In genomic region chr4:134252131-134252910, GRCm38 (mm10) we compare ENCODE assay signal across 10 mouse cellular contexts. TPM values are rescaled to one million over a fixed set of nuclear protein-coding genes. Genes with fewer than 3 reads are reported as not detected.
DNase-seq lines count a peak whose midpoint lies in the region; ATAC-seq and TF ChIP-seq lines count a peak whose summit lies in the region.
"Had no signal": no experiment of that assay in that cellular context is flagged by ENCODE, and none has a peak within 500 bp of the region (broad histone marks: within the 10 kb centered on the region; RNA-seq: fewer than 3 reads in every experiment).

No protein-coding gene starts in this region.

- 4% methylated on average over 22 of the region's 22 CpGs for WGBS in embryonic facial prominence, embryonic 11.5 days
- WGBS in hindbrain, postnatal 0 days = 14% methylated on average over 22 of the region's 22 CpGs
- 52% methylated on average over 22 of the region's 22 CpGs for WGBS in thymus, adult 2 months

- DNase-seq in gastrocnemius, adult 2 months = no peak
- DNase-seq in gastrocnemius, adult 18-20 months (ENCODE audit: low spot score) = no peak
- DNase-seq in embryonic facial prominence, embryonic 11.5 days (ENCODE audit: low spot score) = peak; percentile 36
- peak; percentile 24 for DNase-seq in hindbrain, postnatal 0 days (ENCODE audit: low spot score)
- DNase-seq in lung, postnatal 10 days = peak; percentile 57
- DNase-seq in natural killer cell, adult 2 months (ENCODE audit: low spot score in 2 of 2) = no peak
- no peak for DNase-seq in layer of hippocampus, adult 9-10 months (ENCODE audit: low spot score)
- DNase-seq in thymus, adult 2 months = no peak

- H3K9me3 ChIP-seq in embryonic facial prominence, embryonic 11.5 days (replicated peaks; ENCODE audit: control insufficient read depth, low read length) = no peaks in the 10 kb centered on the region
- no peaks in the 10 kb centered on the region for H3K9me3 ChIP-seq in hindbrain, postnatal 0 days (ENCODE audit: low read length)

- TF ChIP-seq CTCF in gastrocnemius, adult 2 months (IDR thresholded peaks at IDR 0.05) = no peak
- TF ChIP-seq CTCF in hindbrain, postnatal 0 days (IDR thresholded peaks at IDR 0.05; ENCODE audit: low read depth) = no peak
- no peak for TF ChIP-seq CTCF in thymus, adult 2 months (IDR thresholded peaks at IDR 0.05; ENCODE audit: borderline replicate concordance, control insufficient read depth, extremely low read depth, insufficient read depth, low read length, poor library complexity)

- H3K27me3 ChIP-seq in embryonic facial prominence, embryonic 11.5 days (ENCODE audit: control insufficient read depth, insufficient read depth, low read length) = peaks cover 35% of the 10 kb centered on the region
- H3K27me3 ChIP-seq in hindbrain, postnatal 0 days (ENCODE audit: insufficient read depth, low read length) = peaks cover 15% of the 10 kb centered on the region
- H3K27me3 ChIP-seq in thymus, adult 2 months (ENCODE audit: control insufficient read depth, insufficient read depth, low read length) = peaks cover 2% of the 10 kb centered on the region; the same call in 1 of the 2 replicates

- no peak for TF ChIP-seq POLR2A in thymus, adult 2 months (IDR thresholded peaks at IDR 0.05; ENCODE audit: control insufficient read depth, extremely low read depth, insufficient read depth, low read length, poor library complexity)

- peak overlapping the region; percentile 76 for H3K4me3 ChIP-seq in gastrocnemius, adult 2 months
- H3K4me3 ChIP-seq in embryonic facial prominence, embryonic 11.5 days (ENCODE audit: low read depth, low read length) = peak overlapping the region; percentile 50
- peak overlapping the region; percentile 52 for H3K4me3 ChIP-seq in hindbrain, postnatal 0 days (ENCODE audit: low read length)
- H3K4me3 ChIP-seq in thymus, adult 2 months (ENCODE audit: control insufficient read depth, insufficient read depth, low read length) = no peak overlapping the region
- H3K4me3 ChIP-seq: erythroblast, embryonic 14.5 days had no signal

- peaks cover 22% of the 10 kb centered on the region for H3K4me1 ChIP-seq in embryonic facial prominence, embryonic 11.5 days (ENCODE audit: control insufficient read depth, insufficient read depth, low read length)
- H3K4me1 ChIP-seq in hindbrain, postnatal 0 days (ENCODE audit: insufficient read depth, low read length) = peaks cover 17% of the 10 kb centered on the region
- H3K4me1 ChIP-seq in thymus, adult 2 months (replicated peaks; ENCODE audit: control insufficient read depth, insufficient read depth, low read length) = peaks cover 39% of the 10 kb centered on the region

- H3K9ac ChIP-seq in embryonic facial prominence, embryonic 11.5 days (replicated peaks; ENCODE audit: low read length) = peak overlapping the region; percentile 75
- peak overlapping the region; percentile 64 for H3K9ac ChIP-seq in hindbrain, postnatal 0 days (replicated peaks; ENCODE audit: low read length)

- ATAC-seq in embryonic facial prominence, embryonic 11.5 days (replicated peaks; ENCODE audit: insufficient number of reproducible peaks, low FRiP score, low TSS enrichment, low read depth) = no peak
- ATAC-seq in hindbrain, postnatal 0 days = peak; percentile 6; the same call in 1 of the 2 replicates

- peak overlapping the region; percentile 95 for H3K4me2 ChIP-seq in embryonic facial prominence, embryonic 11.5 days (ENCODE audit: low read depth, low read length)
- peak overlapping the region; percentile 68 for H3K4me2 ChIP-seq in hindbrain, postnatal 0 days (ENCODE audit: low read depth, low read length)

- no peaks in the 10 kb centered on the region for H3K36me3 ChIP-seq in embryonic facial prominence, embryonic 11.5 days (replicated peaks; ENCODE audit: control insufficient read depth, insufficient read depth, low read depth, low read length)
- no peaks in the 10 kb centered on the region for H3K36me3 ChIP-seq in hindbrain, postnatal 0 days (ENCODE audit: insufficient read depth, low read length)
- no peaks in the 10 kb centered on the region for H3K36me3 ChIP-seq in thymus, adult 2 months (ENCODE audit: control insufficient read depth, insufficient read depth, low read length)

- H3K27ac ChIP-seq in gastrocnemius, adult 2 months = peak overlapping the region; percentile 84
- H3K27ac ChIP-seq in embryonic facial prominence, embryonic 11.5 days (replicated peaks; ENCODE audit: low read depth, low read length) = no peak overlapping the region
- H3K27ac ChIP-seq in hindbrain, postnatal 0 days = peak overlapping the region; percentile 61; the same call in 1 of the 2 replicates
- no peak overlapping the region for H3K27ac ChIP-seq in thymus, adult 2 months (ENCODE audit: control insufficient read depth, insufficient read depth, low read length)

- intact Hi-C loops in gastrocnemius, adult 2 months (cut with DNase I) = loop anchor here (5.0 kb wide), 1 partner anchor 120 kb away; no protein-coding TSS in a partner anchor

RNA-seq across cellular contexts. Expression of gene Grrp1, which starts 1.6 kb away (rescaled TPM):
- 1 to 10 TPM; 1.7 to 3.1 TPM for total RNA-seq in gastrocnemius, adult 2 months (2021)
- 1 to 10 TPM; 2.9 to 3.1 TPM for total RNA-seq in gastrocnemius, adult 18-20 months (2021)
- polyA plus RNA-seq in embryonic facial prominence, embryonic 11.5 days (2014; fragmentation: Nextera tagmentation; extraction: Ambion mirVana) = 5.7 and 7.7 TPM in 2 replicates
- 13.7 and 18.4 TPM in 2 replicates for total RNA-seq in hindbrain, postnatal 0 days (2014; rRNA removed)
- polyA plus RNA-seq in hindbrain, postnatal 0 days (2015; fragmentation: Nextera tagmentation; extraction: Ambion mirVana) = 11.1 and 12.2 TPM in 2 replicates
- polyA plus RNA-seq in thymus, adult 2 months (2012; rRNA removed) = 5.2 and 6.6 TPM in 2 replicates
- polyA plus RNA-seq: C2C12 had no signal

RNA-seq across cellular contexts. Expression of gene Gm30191, which starts 5.6 kb away (rescaled TPM):
- not detected for total RNA-seq in gastrocnemius, adult 2 months (2021)
- not detected for total RNA-seq in gastrocnemius, adult 18-20 months (2021)
- not detected in 2 replicates for polyA plus RNA-seq in embryonic facial prominence, embryonic 11.5 days (2014; fragmentation: Nextera tagmentation; extraction: Ambion mirVana)
- not detected in 2 replicates for total RNA-seq in hindbrain, postnatal 0 days (2014; rRNA removed)
- polyA plus RNA-seq in hindbrain, postnatal 0 days (2015; fragmentation: Nextera tagmentation; extraction: Ambion mirVana) = 0.59 and 0.79 TPM in 2 replicates
- not detected in 2 replicates for polyA plus RNA-seq in thymus, adult 2 months (2012; rRNA removed)
- polyA plus RNA-seq: C2C12 had no signal

RNA-seq across cellular contexts. Expression of gene Zfp593, which starts 6.9 kb away (rescaled TPM):
- 1 to 10 TPM; 4.8 to 6.4 TPM for total RNA-seq in gastrocnemius, adult 2 months (2021)
- total RNA-seq in gastrocnemius, adult 18-20 months (2021) = 1 to 10 TPM; 4.7 to 5.7 TPM
- 16.5 and 18.3 TPM in 2 replicates for polyA plus RNA-seq in embryonic facial prominence, embryonic 11.5 days (2014; fragmentation: Nextera tagmentation; extraction: Ambion mirVana)
- total RNA-seq in hindbrain, postnatal 0 days (2014; rRNA removed) = 10.2 and 10.6 TPM in 2 replicates
- polyA plus RNA-seq in hindbrain, postnatal 0 days (2015; fragmentation: Nextera tagmentation; extraction: Ambion mirVana) = 11.0 and 12.5 TPM in 2 replicates
- 14.8 and 15.1 TPM in 2 replicates for polyA plus RNA-seq in thymus, adult 2 months (2012; rRNA removed)

RNA-seq across cellular contexts. Expression of gene E130218I03Rik, which starts 8.9 kb away (rescaled TPM):
- total RNA-seq in gastrocnemius, adult 2 months (2021) = under 1 TPM in 1 of 2 experiments, not detected in 1; 0.26 TPM
- under 1 TPM; 0.69 to 0.73 TPM for total RNA-seq in gastrocnemius, adult 18-20 months (2021)
- 0.39 and 0.65 TPM in 2 replicates for polyA plus RNA-seq in embryonic facial prominence, embryonic 11.5 days (2014; fragmentation: Nextera tagmentation; extraction: Ambion mirVana)
- total RNA-seq in hindbrain, postnatal 0 days (2014; rRNA removed) = 0.31 TPM in 1 of 2 replicates, not detected in the other
- 0.95 and 1.4 TPM in 2 replicates for polyA plus RNA-seq in hindbrain, postnatal 0 days (2015; fragmentation: Nextera tagmentation; extraction: Ambion mirVana)
- not detected in 2 replicates for polyA plus RNA-seq in thymus, adult 2 months (2012; rRNA removed)
- polyA plus RNA-seq: erythroblast, embryonic 14.5 days had no signal

RNA-seq across cellular contexts. Expression of gene Cnksr1, which starts 14.1 kb away (rescaled TPM):
- total RNA-seq in gastrocnemius, adult 2 months (2021) = 10 to 100 TPM; 26.3 to 53.5 TPM
- total RNA-seq in gastrocnemius, adult 18-20 months (2021) = 10 to 100 TPM; 44.4 to 65.0 TPM
- polyA plus RNA-seq in embryonic facial prominence, embryonic 11.5 days (2014; fragmentation: Nextera tagmentation; extraction: Ambion mirVana) = 0.93 and 1.1 TPM in 2 replicates
- 0.26 TPM in 1 of 2 replicates, not detected in the other for total RNA-seq in hindbrain, postnatal 0 days (2014; rRNA removed)
- polyA plus RNA-seq in hindbrain, postnatal 0 days (2015; fragmentation: Nextera tagmentation; extraction: Ambion mirVana) = 0.14 and 0.25 TPM in 2 replicates
- polyA plus RNA-seq in thymus, adult 2 months (2012; rRNA removed) = 3.6 and 4.3 TPM in 2 replicates
- polyA plus RNA-seq: erythroblast, embryonic 14.5 days had no signal

Comparison
In these comparisons a context has a peak if more than half of its experiments do, and no peak if none do; other contexts are left out.
1. DNase-seq: peak in embryonic facial prominence, embryonic 11.5 days (single experiment), hindbrain, postnatal 0 days (single experiment) and lung, postnatal 10 days (single experiment); none in gastrocnemius, adult 2 months (single experiment), gastrocnemius, adult 18-20 months (single experiment), natural killer cell, adult 2 months (0 of 2), layer of hippocampus, adult 9-10 months (single experiment) and thymus, adult 2 months (single experiment).
2. H3K27ac ChIP-seq: peak in gastrocnemius, adult 2 months (single experiment) and hindbrain, postnatal 0 days (single experiment); none in embryonic facial prominence, embryonic 11.5 days (single experiment) and thymus, adult 2 months (single experiment).